Mouse (Mus musculus) hindbrain, embryonic 10.5 days (tissue): ENCODE data around the gene Cnih2. TPM values are rescaled to one million over a fixed set of nuclear protein-coding genes. Genes with fewer than 3 reads are reported as not detected.

Experiments used
- DNase-seq: peaks from one replicate; pipeline ENCODE4 v3.0.0-alpha.2; 2017; ENCODE audit warnings: low spot score
- H3K27ac ChIP-seq: fragments of 300-500 bp; sonication (generic); 2 replicates; pipeline ENCODE4 v1.5.1; 2016; ENCODE audit warnings: mild to moderate bottlenecking, moderate library complexity
- H3K27me3 ChIP-seq: fragments of 300-500 bp; sonication (generic); 2 replicates; pipeline ENCODE4 v1.6.1; 2016; ENCODE audit warnings: mild to moderate bottlenecking; ENCODE audit not compliant: poor library complexity, insufficient read depth, severe bottlenecking
- H3K36me3 ChIP-seq: fragments of 300-500 bp; sonication (generic); 2 replicates; pipeline ENCODE4 v1.6.1; 2016; ENCODE audit warnings: mild to moderate bottlenecking, moderate library complexity
- H3K4me1 ChIP-seq: fragments of 300-500 bp; sonication (generic); replicated peaks from 2 replicates; pipeline ENCODE4 v1.6.1; 2016; ENCODE audit warnings: mild to moderate bottlenecking
- H3K4me3 ChIP-seq: fragments of 300-500 bp; sonication (generic); 2 replicates; pipeline ENCODE4 v1.5.1; 2016; ENCODE audit warnings: mild to moderate bottlenecking, moderate library complexity
- H3K9me3 ChIP-seq: fragments of 300-500 bp; sonication (generic); 2 replicates; pipeline ENCODE4 v1.6.1; 2016; ENCODE audit warnings: mild to moderate bottlenecking, moderate library complexity
- WGBS: fragments of 180-500 bp; shearing (Covaris S2); methylation state at CpG from one replicate; pipeline ENCODE4 v1.1.7; 2016; 5-methylcytosine and 5-hydroxymethylcytosine counted together
- polyA plus RNA-seq: library from polyadenylated mRNA; unstranded; fragments of >200 nt; fragmentation: Nextera tagmentation; extraction: Ambion mirVana; gene quantifications from 2 replicates; pipeline ENCODE4 v1.2.1, GENCODE M21; 2016

The Cnih2 gene
- polyA plus RNA-seq, 1 experiment from 2014 or later = 115 TPM

DNA sequence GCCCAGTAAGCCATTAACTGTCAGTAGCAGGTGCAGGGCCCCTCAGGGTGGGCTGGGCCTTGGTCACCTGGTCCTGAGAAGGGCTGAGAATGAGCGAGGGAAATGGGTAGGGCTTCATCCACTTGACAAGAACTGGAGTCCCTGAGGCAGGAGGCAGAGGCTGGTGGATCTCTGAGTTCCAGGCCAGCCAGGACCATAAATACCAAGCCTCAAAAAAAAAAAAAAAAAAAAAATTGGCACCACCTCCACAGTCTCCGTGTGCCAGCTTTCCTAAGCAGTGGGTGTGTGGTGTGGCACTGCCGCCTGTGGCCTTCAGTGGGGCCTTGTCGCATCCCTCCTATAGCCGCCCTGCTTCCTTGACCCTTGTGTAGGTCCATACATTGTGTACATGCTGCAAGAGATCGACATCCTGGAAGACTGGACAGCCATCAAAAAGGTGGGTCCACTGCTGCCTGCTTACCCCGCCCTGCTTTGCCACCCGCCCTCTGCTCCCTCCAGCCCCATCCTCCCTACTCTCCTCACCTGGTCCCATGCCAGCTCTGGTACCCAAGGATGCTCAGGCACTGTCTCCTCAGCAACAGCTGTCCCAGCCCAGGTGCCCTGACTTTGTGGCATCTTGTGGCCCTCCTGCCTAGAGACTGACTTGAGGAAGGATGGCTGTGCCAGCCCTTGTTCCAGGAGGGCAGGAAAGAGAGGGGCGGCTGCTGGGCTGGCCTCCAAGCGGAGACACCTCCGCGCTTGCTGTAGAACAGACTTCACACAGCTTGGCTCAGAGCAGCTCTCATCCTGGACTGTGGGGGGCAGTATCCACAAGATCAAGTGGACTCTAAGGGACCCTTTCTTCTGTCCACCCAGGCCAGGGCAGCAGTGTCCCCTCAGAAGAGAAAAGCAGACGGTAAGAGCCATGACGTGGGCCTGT lies 49.9 kb downstream of the Cnih2 start:
- peaks cover 44% of the 10 kb centered on the region for H3K27me3 ChIP-seq
- peaks cover 62% of the 10 kb centered on the region for H3K36me3 ChIP-seq
- DNase-seq = no peak
- H3K27ac ChIP-seq = no peak overlapping the region
- 86% methylated on average over 14 of the region's 14 CpGs for WGBS
- H3K4me3 ChIP-seq = no peak overlapping the region
- no peaks in the 10 kb centered on the region for H3K9me3 ChIP-seq
- peaks cover 44% of the 10 kb centered on the region for H3K4me1 ChIP-seq

DNA sequence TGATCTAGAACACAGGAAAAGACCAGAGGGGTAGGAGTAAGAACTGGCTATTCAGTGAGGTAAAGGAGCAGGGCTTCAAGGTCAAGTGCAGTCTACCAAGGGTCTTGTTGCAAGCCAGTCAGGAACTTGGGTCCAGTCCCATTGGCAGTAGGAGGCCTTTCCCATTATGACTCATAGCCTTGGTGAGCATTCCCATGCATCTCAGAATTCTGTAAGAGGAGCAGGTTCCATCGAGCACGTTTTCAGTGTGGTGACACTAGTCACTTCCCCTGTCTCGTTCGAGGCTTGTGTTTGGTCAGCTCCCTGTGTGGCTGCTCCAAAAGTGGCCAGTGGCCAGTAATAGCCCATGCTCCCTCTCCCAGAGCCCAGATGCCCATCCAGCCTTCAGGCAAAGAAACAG lies 52.8 kb downstream of the Cnih2 start:
- Histone ChIP-seq H3K36me3 (peaks cover 72% of the 10 kb centered on the region), H3K27me3 (peaks cover 15% of the 10 kb centered on the region), H3K4me1 (peaks cover 41% of the 10 kb centered on the region), H3K4me3 (no peak overlapping the region), H3K27ac (no peak overlapping the region), H3K9me3 (no peaks in the 10 kb centered on the region)
- DNase-seq = no peak
- WGBS = 86% methylated on average over 4 of the region's 4 CpGs

Other genes with a start within 250 kb of the Cnih2 start
- 38.8 and 52.5 TPM in 2 replicates for gene Ctsf, start 243.4 kb downstream of the Cnih2 start, polyA plus RNA-seq
- 3.8 and 12.1 TPM in 2 replicates for gene Actn3, start 220.6 kb downstream of the Cnih2 start, polyA plus RNA-seq
- gene Zdhhc24, start 219.9 kb downstream of the Cnih2 start, polyA plus RNA-seq = 17.6 and 19.5 TPM in 2 replicates
- gene Bbs1, start 191.9 kb downstream of the Cnih2 start, polyA plus RNA-seq = 7.9 and 8.3 TPM in 2 replicates
- gene Dpp3, start 170.2 kb downstream of the Cnih2 start, polyA plus RNA-seq = 204 and 218 TPM in 2 replicates
- gene Peli3, start 155.4 kb downstream of the Cnih2 start, polyA plus RNA-seq = 2.1 and 3.7 TPM in 2 replicates
- gene Mrpl11, start 136.4 kb downstream of the Cnih2 start, polyA plus RNA-seq = 157 and 163 TPM in 2 replicates
- not detected in 2 replicates for gene Npas4, start 108.2 kb downstream of the Cnih2 start, polyA plus RNA-seq
- 5.5 and 8.4 TPM in 2 replicates for gene Slc29a2, start 74.7 kb downstream of the Cnih2 start, polyA plus RNA-seq
- gene B4gat1, start 59.7 kb downstream of the Cnih2 start, polyA plus RNA-seq = 38.8 and 41.6 TPM in 2 replicates
- gene AC124502.3, start 59.6 kb downstream of the Cnih2 start, polyA plus RNA-seq = 2.4 and 3.2 TPM in 2 replicates
- gene Brms1, start 57.2 kb downstream of the Cnih2 start, polyA plus RNA-seq = 86.8 and 91.8 TPM in 2 replicates
- 2.3 and 3.0 TPM in 2 replicates for gene Rin1, start 48.0 kb downstream of the Cnih2 start, polyA plus RNA-seq
- 26.9 and 39.1 TPM in 2 replicates for gene Cd248, start 30.4 kb downstream of the Cnih2 start, polyA plus RNA-seq
- gene Tmem151a, start 13.0 kb downstream of the Cnih2 start, polyA plus RNA-seq = 1.5 and 1.8 TPM in 2 replicates
- 87.1 and 92.0 TPM in 2 replicates for gene Yif1a, start 10.0 kb downstream of the Cnih2 start, polyA plus RNA-seq
- 270 and 303 TPM in 2 replicates for gene Rab1b, start 8.6 kb upstream of the Cnih2 start, polyA plus RNA-seq
- 35.5 and 45.8 TPM in 2 replicates for gene Klc2, start 20.0 kb upstream of the Cnih2 start, polyA plus RNA-seq
- gene Pacs1, start 174.6 kb upstream of the Cnih2 start, polyA plus RNA-seq = 23.7 and 26.1 TPM in 2 replicates
- 438 and 456 TPM in 2 replicates for gene Sf3b2, start 196.9 kb upstream of the Cnih2 start, polyA plus RNA-seq
- 11.7 and 19.1 TPM in 2 replicates for gene Gal3st3, start 199.8 kb upstream of the Cnih2 start, polyA plus RNA-seq
- gene Catsper1, start 237.2 kb upstream of the Cnih2 start, polyA plus RNA-seq = not detected in 2 replicates